Mouse (Mus musculus) liver, embryonic 11.5 days (tissue): ENCODE data around the gene Myom1. TPM values are rescaled to one million over a fixed set of nuclear protein-coding genes. Genes with fewer than 3 reads are reported as not detected.

Experiments
- ATAC-seq: fragments of 200-750 bp; cut with Nextera tagmentation; replicated peaks from 2 replicates; pipeline ENCODE4 v1.8.0; 2017; ENCODE audit warnings: moderate number of reproducible peaks, mild to moderate bottlenecking, moderate TSS enrichment, moderate library complexity; ENCODE audit not compliant: low FRiP score
- DNase-seq: peaks from one replicate; pipeline ENCODE4 v3.0.0-alpha.2; 2017; ENCODE audit warnings: low spot score
- H3K27ac ChIP-seq: fragments of 300-500 bp; sonication (generic); 2 replicates; pipeline ENCODE4 v1.5.1; 2014; ENCODE audit warnings: mild to moderate bottlenecking, low read depth, low read length, control low read depth
- H3K27me3 ChIP-seq: fragments of 300-500 bp; sonication (generic); replicated peaks from 2 replicates; pipeline ENCODE4 v1.6.1; 2014; ENCODE audit warnings: low read length, mixed read lengths; ENCODE audit not compliant: control insufficient read depth, insufficient read depth
- H3K36me3 ChIP-seq: fragments of 300-500 bp; sonication (generic); 2 replicates; pipeline ENCODE4 v1.6.1; 2014; ENCODE audit warnings: mild to moderate bottlenecking, low read length, moderate library complexity, mixed read lengths; ENCODE audit not compliant: control insufficient read depth, insufficient read depth
- H3K4me1 ChIP-seq: fragments of 300-500 bp; sonication (generic); replicated peaks from 2 replicates; pipeline ENCODE4 v1.6.1; 2014; ENCODE audit warnings: low read length, mixed read lengths; ENCODE audit not compliant: control insufficient read depth, insufficient read depth
- H3K4me2 ChIP-seq: fragments of 300-500 bp; sonication (generic); 2 replicates; pipeline ENCODE4 v1.6.1; 2014; ENCODE audit warnings: mild to moderate bottlenecking, control low read depth, moderate library complexity
- H3K4me3 ChIP-seq: fragments of 300-500 bp; sonication (generic); 2 replicates; pipeline ENCODE4 v1.5.1; 2014; ENCODE audit warnings: low read depth, low read length, control low read depth
- H3K9ac ChIP-seq: fragments of 300-500 bp; sonication (generic); 2 replicates; pipeline ENCODE4 v1.6.1; 2014; ENCODE audit warnings: low read depth, low read length, control low read depth
- H3K9me3 ChIP-seq: fragments of 300-500 bp; sonication (generic); 2 replicates; pipeline ENCODE4 v1.6.1; 2016; ENCODE audit warnings: low read length, inconsistent platforms, mixed read lengths; ENCODE audit not compliant: control insufficient read depth
- WGBS: fragments of 180-500 bp; shearing (Covaris S2); extraction: QIAGEN DNeasy Blood & Tissue Kit; methylation state at CpG from one replicate; pipeline ENCODE4 v1.1.7; 2014; 5-methylcytosine and 5-hydroxymethylcytosine counted together
- polyA plus RNA-seq: library from polyadenylated mRNA; unstranded; fragments of >200 nt; fragmentation: Nextera tagmentation; extraction: Ambion mirVana; gene quantifications from 2 replicates; pipeline ENCODE4 v1.2.1, GENCODE M21; 2014

Myom1 gene
- polyA plus RNA-seq, 1 experiment from 2014 or later = 7.3 TPM

DNA sequence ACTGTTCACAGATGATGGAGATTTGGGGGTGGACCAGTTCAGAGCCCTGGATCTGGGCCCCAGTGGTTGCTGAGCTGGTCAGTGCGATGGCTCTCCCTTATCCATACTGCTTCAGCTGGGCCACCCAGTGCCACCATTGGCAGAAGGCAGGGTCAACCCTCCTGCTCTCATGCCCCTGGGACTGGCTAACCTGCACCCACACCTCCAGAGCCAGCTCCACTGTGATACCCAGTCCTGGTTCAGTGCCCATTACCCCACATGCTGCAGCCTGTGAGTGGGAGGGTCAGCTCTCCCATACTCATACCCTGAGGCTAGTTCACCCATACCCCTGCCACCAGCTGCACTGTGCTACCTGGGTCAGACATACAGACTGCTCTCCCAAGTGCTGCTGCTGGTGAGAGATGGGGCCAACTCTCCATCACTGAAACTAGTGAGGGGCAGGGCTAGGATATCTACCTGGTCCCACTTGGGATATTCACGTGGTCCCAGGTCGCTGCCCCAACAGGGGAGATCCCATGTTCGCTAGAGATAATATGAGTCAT lies 15.1 kb downstream of the Myom1 start:
- DNase-seq (no peak), ATAC-seq (no peak)
- Histone ChIP-seq H3K9ac (no peak overlapping the region), H3K4me1 (peaks cover 8% of the 10 kb centered on the region), H3K4me2 (no peak overlapping the region), H3K27me3 (no peaks in the 10 kb centered on the region), H3K27ac (no peak overlapping the region), H3K9me3 (no peaks in the 10 kb centered on the region), H3K36me3 (no peaks in the 10 kb centered on the region), H3K4me3 (no peak overlapping the region)
- WGBS = 76% methylated on average over 4 of the region's 4 CpGs

- 94% methylated on average over 3 of the region's 3 CpGs for WGBS
- no peaks in the 10 kb centered on the region for H3K9me3 ChIP-seq
- no peak for ATAC-seq
- no peak for DNase-seq
- H3K9ac ChIP-seq = no peak overlapping the region
- no peaks in the 10 kb centered on the region for H3K27me3 ChIP-seq
- H3K4me2 ChIP-seq = no peak overlapping the region
- no peaks in the 10 kb centered on the region for H3K36me3 ChIP-seq
- no peak overlapping the region for H3K27ac ChIP-seq
- no peak overlapping the region for H3K4me3 ChIP-seq
- peaks cover 8% of the 10 kb centered on the region for H3K4me1 ChIP-seq
Measured at GRCm38 (mm10) chr17:71018151-71018550, 15.7 kb downstream of the Myom1 start.

GRCm38 (mm10) chr17:71018616-71019308 lies 16.3 kb downstream of the Myom1 start:
- Histone ChIP-seq H3K4me3 (no peak overlapping the region), H3K27me3 (no peaks in the 10 kb centered on the region), H3K4me2 (no peak overlapping the region; the same call in 1 of the 2 replicates), H3K4me1 (peaks cover 8% of the 10 kb centered on the region), H3K9me3 (no peaks in the 10 kb centered on the region), H3K27ac (no peak overlapping the region), H3K36me3 (no peaks in the 10 kb centered on the region), H3K9ac (no peak overlapping the region)
- ATAC-seq (no peak), DNase-seq (no peak)
- 80% methylated on average over 15 of the region's 15 CpGs for WGBS

GRCm38 (mm10) chr17:71019309-71019655 lies 16.8 kb downstream of the Myom1 start:
- Histone ChIP-seq H3K36me3 (no peaks in the 10 kb centered on the region), H3K9ac (peak overlapping the region; percentile 50; the same call in 1 of the 2 replicates), H3K9me3 (no peaks in the 10 kb centered on the region), H3K4me2 (peak overlapping the region; percentile 45), H3K27me3 (no peaks in the 10 kb centered on the region), H3K27ac (no peak overlapping the region), H3K4me1 (peaks cover 8% of the 10 kb centered on the region), H3K4me3 (peak overlapping the region; percentile 26; the same call in 1 of the 2 replicates)
- no peak for DNase-seq
- 20% methylated on average over 6 of the region's 6 CpGs for WGBS
- peak; percentile 49 for ATAC-seq

- Histone ChIP-seq H3K4me2 (peak overlapping the region; percentile 45), H3K36me3 (no peaks in the 10 kb centered on the region), H3K9ac (peak overlapping the region; percentile 50; the same call in 1 of the 2 replicates), H3K4me3 (peak overlapping the region; percentile 26; the same call in 1 of the 2 replicates), H3K27me3 (no peaks in the 10 kb centered on the region), H3K4me1 (peaks cover 8% of the 10 kb centered on the region), H3K9me3 (no peaks in the 10 kb centered on the region), H3K27ac (no peak overlapping the region)
- no peak for ATAC-seq
- no peak for DNase-seq
- 61% methylated on average over 9 of the region's 9 CpGs for WGBS
Measured at GRCm38 (mm10) chr17:71019860-71020259, 17.4 kb downstream of the Myom1 start.

GRCm38 (mm10) chr17:71022841-71023240 lies 20.4 kb downstream of the Myom1 start:
- peaks cover 8% of the 10 kb centered on the region for H3K4me1 ChIP-seq
- H3K4me3 ChIP-seq = no peak overlapping the region
- no peaks in the 10 kb centered on the region for H3K9me3 ChIP-seq
- WGBS = 85% methylated on average over 13 of the region's 13 CpGs
- no peaks in the 10 kb centered on the region for H3K27me3 ChIP-seq
- no peak for DNase-seq
- H3K4me2 ChIP-seq = no peak overlapping the region
- H3K9ac ChIP-seq = no peak overlapping the region
- no peaks in the 10 kb centered on the region for H3K36me3 ChIP-seq
- ATAC-seq = no peak
- no peak overlapping the region for H3K27ac ChIP-seq

DNA sequence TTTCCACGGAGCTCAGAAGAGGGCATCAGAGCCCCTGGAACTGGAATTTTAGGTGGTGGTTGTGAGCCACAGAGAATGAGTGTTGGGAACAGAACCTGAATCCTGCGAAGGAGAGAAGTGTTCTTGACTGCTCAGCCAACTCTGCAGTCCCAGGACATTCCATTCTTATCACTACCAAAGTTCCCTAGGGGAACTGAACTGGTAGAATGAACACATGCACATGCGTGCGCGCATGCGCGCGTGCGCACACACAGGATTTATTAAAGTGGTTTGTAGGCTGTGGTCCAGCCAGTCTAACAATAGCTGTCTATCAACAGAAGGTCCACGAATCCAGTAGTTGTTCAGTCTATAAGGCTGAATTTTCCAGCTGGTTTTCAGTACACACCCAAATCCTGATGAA lies 21.6 kb downstream of the Myom1 start:
- Histone ChIP-seq H3K27me3 (no peaks in the 10 kb centered on the region), H3K27ac (no peak overlapping the region), H3K36me3 (no peaks in the 10 kb centered on the region), H3K9me3 (no peaks in the 10 kb centered on the region), H3K4me2 (no peak overlapping the region), H3K4me3 (no peak overlapping the region), H3K9ac (no peak overlapping the region), H3K4me1 (peaks cover 8% of the 10 kb centered on the region)
- DNase-seq (no peak), ATAC-seq (no peak)
- WGBS = 90% methylated on average over 10 of the region's 10 CpGs

DNA sequence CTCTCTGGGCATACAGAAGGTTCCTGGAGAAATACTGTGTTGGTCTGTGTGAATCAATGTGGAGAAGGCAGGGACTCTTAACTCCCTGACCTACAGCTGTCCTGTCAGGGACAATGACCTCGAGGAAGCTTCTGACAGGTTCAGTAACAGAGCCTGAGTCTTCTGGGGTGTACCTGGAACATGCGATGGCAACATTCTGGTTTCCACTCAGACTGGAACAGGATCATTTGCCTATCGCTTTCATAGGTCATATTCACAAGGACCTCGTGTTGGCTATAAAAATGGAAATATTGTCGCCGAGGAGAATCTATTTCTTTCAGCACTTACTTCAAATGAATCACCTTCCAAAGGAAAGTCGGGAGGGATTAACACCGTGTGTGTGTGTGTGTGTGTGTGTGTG lies 23.5 kb downstream of the Myom1 start:
- WGBS = 79% methylated on average over 8 of the region's 8 CpGs
- Histone ChIP-seq H3K27me3 (no peaks in the 10 kb centered on the region), H3K4me2 (no peak overlapping the region), H3K4me3 (no peak overlapping the region), H3K27ac (no peak overlapping the region), H3K9ac (no peak overlapping the region), H3K9me3 (no peaks in the 10 kb centered on the region), H3K36me3 (no peaks in the 10 kb centered on the region), H3K4me1 (no peaks in the 10 kb centered on the region)
- ATAC-seq = no peak
- DNase-seq = no peak

- ATAC-seq = no peak
- Histone ChIP-seq H3K4me2 (no peak overlapping the region), H3K36me3 (no peaks in the 10 kb centered on the region), H3K4me3 (no peak overlapping the region), H3K27me3 (no peaks in the 10 kb centered on the region), H3K27ac (no peak overlapping the region), H3K9me3 (no peaks in the 10 kb centered on the region), H3K9ac (no peak overlapping the region), H3K4me1 (no peaks in the 10 kb centered on the region)
- 91% methylated on average over 3 of the region's 3 CpGs for WGBS
- DNase-seq = no peak
Measured at GRCm38 (mm10) chr17:71027186-71027585, 24.8 kb downstream of the Myom1 start.
